Mouse (Mus musculus) olfactory bulb, adult 2 months (tissue): Measurements from ENCODE around the gene Pla2r1. TPM values are rescaled to one million over a fixed set of nuclear protein-coding genes. Genes with fewer than 3 reads are reported as not detected.

Experiments
- H3K27ac ChIP-seq: fragments of 200-500 bp; 2 replicates; pipeline ENCODE4 v1.5.1; 2012; ENCODE audit warnings: low read depth, low read length; ENCODE audit not compliant: insufficient read depth
- H3K4me1 ChIP-seq: fragments of 200-500 bp; 2 replicates; pipeline ENCODE4 v1.6.1; 2012; ENCODE audit warnings: low read length; ENCODE audit not compliant: control insufficient read depth, insufficient read depth
- H3K4me3 ChIP-seq: fragments of 200-500 bp; 2 replicates; pipeline ENCODE4 v1.5.1; 2012; ENCODE audit warnings: mild to moderate bottlenecking, low read depth, low read length, moderate library complexity; ENCODE audit not compliant: insufficient read depth
- CTCF ChIP-seq: fragments of 200-500 bp; IDR thresholded peaks from 2 replicates; pipeline ENCODE4 v1.5.1; 2012; ENCODE audit warnings: low read depth, mild to moderate bottlenecking, low read length, moderate library complexity; ENCODE audit not compliant: insufficient read depth
- POLR2A ChIP-seq: fragments of 200-500 bp; IDR thresholded peaks from 2 replicates; pipeline ENCODE4 v1.6.1; 2012; ENCODE audit warnings: mild to moderate bottlenecking, low read depth, low read length, moderate library complexity; ENCODE audit not compliant: insufficient read depth
- WGBS: fragments of 180-500 bp; shearing (Covaris S2); methylation state at CpG from one replicate; pipeline ENCODE4 v1.1.7; 2018; 5-methylcytosine and 5-hydroxymethylcytosine counted together
- polyA plus RNA-seq: library from polyadenylated mRNA; stranded (reverse); fragments of >200 nt; gene quantifications from 2 replicates; pipeline ENCODE4 v1.2.4, GENCODE M21; 2012; ENCODE audit warnings: low replicate concordance; ENCODE audit not compliant: missing spikeins, insufficient read depth, insufficient read length

The Pla2r1 gene
- polyA plus RNA-seq, 1 experiment: not detected

DNA sequence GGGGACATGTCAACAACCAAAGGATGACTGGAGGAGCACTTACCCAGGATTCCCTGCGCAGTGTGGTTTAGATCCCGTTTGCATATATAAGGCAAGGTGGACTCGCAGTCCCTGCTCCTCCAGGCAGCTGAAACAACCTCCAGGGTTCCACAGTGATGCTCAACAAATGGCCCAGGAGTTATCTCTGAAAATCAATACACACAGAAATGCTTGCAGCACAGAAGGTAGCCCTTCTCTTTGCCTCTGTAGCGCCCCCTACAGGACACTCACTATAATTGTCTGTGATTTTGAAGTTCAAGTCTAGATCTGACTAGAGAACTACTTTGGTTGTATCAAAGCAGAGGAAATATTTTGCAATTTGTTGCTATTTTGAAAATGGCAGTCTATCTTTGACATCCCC, 38.2 kb downstream of the Pla2r1 start:
- Histone ChIP-seq H3K4me1 (no peaks in the 10 kb centered on the region), H3K4me3 (no peak overlapping the region), H3K27ac (no peak overlapping the region)
- no peak for TF ChIP-seq CTCF
- TF ChIP-seq POLR2A: no peak
- 73% methylated on average over 4 of the region's 4 CpGs for WGBS

DNA sequence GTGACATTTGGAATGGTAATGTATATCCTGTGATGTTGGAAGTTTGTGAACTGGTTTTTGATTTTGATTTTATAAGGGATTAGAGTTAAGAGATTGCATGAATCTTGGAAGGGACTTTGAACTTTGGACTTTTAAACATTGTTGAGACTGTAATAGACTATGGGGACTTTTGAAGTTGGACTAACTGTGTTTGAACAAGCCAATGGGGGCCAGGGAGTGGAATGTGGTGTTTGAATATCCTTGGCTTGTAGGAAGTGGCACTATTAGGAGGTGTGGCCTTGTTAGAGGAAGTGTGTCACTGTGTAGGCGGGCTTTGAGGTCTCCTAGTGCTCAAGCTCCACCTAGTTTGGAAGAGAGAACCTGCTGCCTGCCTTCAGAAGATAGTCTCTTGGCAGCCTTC, 42.4 kb downstream of the Pla2r1 start:
- Histone ChIP-seq H3K4me3 (no peak overlapping the region), H3K27ac (no peak overlapping the region), H3K4me1 (no peaks in the 10 kb centered on the region)
- WGBS: 96% methylated on average over 1 of the region's 1 CpGs
- no peak for TF ChIP-seq POLR2A
- TF ChIP-seq CTCF: no peak

DNA sequence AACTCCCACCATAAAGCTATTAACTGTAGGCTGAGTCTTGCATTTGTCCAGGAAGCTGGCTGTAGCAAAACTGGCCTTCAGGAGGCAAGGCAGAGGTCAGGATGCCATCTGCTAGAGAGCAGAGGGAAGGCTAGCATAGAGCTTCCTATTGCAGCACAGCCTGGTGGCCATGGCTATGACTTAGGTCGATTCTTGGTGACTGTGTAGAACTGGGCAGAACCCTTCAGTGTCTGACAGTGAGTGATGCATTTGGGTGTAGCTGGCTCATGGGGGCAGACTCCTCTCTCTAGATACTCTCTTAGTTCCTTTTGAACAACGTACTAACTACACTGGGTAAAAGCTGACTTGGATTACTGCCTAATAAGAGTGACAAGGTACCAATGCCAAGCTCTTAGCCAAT, 48.0 kb downstream of the Pla2r1 start:
- Histone ChIP-seq H3K4me1 (no peaks in the 10 kb centered on the region), H3K27ac (no peak overlapping the region), H3K4me3 (no peak overlapping the region)
- TF ChIP-seq CTCF (no peak), POLR2A (no peak)
- 54% methylated on average over 2 of the region's 2 CpGs for WGBS

DNA sequence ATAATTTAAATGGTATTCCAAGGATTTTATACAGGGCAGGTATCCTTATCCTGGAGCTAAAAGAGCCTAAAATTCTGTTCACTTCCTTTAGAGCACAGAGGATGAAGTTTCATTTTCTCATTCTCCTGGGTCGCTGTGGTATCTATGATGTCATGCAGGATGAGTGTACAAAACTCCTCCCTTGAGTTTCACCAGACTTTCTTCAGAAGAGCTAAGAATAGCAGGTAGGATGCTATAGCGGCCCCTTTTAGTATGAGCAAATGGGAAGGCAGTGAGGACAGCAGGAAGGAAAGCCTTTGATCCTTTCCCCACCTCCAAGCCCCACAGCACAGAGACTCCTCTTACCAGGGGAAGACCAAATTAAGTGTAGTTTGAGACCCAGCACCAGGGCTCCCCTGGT, 48.4 kb downstream of the Pla2r1 start:
- H3K4me3 ChIP-seq: no peak overlapping the region
- 76% methylated on average over 2 of the region's 2 CpGs for WGBS
- H3K27ac ChIP-seq: no peak overlapping the region
- H3K4me1 ChIP-seq: no peaks in the 10 kb centered on the region
- TF ChIP-seq POLR2A (no peak), CTCF (no peak)

DNA sequence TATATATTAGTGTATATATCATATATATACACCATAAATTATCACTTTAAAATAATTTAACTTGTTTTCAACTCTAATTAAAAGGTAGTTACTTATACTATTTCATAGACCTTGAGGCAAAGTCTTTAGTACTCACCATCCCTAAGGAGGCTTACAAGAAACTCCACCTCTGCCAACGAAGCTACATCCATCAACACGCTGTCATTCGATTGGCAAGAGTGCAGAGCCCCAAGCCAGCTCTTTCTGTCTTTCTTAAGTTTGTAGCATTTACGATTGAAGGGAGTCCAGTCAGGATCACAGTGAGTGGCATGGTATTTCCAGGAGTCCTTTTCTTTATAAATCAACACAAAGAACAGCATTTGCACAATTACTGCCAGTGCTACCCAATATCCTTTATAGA, 49.1 kb downstream of the Pla2r1 start:
- H3K4me1 ChIP-seq: no peaks in the 10 kb centered on the region
- 61% methylated on average over 4 of the region's 4 CpGs for WGBS
- no peak overlapping the region for H3K4me3 ChIP-seq
- no peak for TF ChIP-seq POLR2A
- no peak for TF ChIP-seq CTCF
- H3K27ac ChIP-seq: no peak overlapping the region

DNA sequence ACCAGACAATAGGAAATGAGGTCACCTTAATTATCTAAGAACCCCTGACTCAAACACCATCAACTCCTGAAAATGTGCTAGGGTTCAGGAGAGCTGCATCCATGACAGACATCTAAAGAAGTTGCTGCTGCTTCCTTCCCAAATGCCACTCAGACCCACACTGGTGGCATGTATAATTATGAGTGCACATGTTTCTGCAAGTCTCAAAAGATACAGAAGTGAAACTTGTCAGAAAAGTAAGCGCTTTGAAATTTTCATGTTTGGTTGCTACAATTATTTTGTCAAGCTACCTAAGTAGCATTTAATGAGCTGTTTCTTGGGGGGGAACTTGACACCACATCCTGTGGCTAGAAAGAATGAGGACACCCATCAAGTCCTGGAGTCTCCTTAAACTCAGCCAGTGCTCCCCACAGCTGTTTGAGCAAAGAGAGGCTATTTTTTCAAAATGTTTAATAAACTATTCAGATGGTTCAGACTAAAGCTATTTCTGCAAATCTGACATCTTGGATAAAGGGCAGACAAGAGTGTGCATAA, 52.5 kb downstream of the Pla2r1 start:
- TF ChIP-seq CTCF (no peak), POLR2A (no peak)
- 72% methylated on average over 1 of the region's 1 CpGs for WGBS
- H3K4me1 ChIP-seq: no peaks in the 10 kb centered on the region
- no peak overlapping the region for H3K27ac ChIP-seq
- no peak overlapping the region for H3K4me3 ChIP-seq

DNA sequence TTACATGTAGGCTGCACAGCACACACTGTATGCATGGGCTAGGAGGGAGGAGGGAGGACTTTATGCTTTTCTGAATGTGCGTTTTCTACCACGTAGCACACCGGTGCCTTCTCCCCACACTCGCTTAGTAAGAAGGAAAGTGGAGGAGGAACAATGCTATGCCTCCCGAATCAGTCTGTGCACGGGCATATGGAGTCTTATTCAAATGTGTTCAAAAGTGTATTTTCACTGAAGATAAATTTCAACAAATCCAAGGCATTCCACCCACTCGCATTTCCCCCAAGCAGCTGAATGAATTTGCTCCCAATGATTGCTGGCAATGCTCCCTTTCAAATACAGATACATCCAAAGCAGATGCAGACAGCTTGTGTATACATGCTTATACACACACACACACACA, 73.2 kb downstream of the Pla2r1 start:
- H3K4me3 ChIP-seq: no peak overlapping the region
- WGBS: 73% methylated on average over 7 of the region's 7 CpGs
- H3K27ac ChIP-seq: no peak overlapping the region
- no peak for TF ChIP-seq POLR2A
- TF ChIP-seq CTCF: no peak
- H3K4me1 ChIP-seq: no peaks in the 10 kb centered on the region

DNA sequence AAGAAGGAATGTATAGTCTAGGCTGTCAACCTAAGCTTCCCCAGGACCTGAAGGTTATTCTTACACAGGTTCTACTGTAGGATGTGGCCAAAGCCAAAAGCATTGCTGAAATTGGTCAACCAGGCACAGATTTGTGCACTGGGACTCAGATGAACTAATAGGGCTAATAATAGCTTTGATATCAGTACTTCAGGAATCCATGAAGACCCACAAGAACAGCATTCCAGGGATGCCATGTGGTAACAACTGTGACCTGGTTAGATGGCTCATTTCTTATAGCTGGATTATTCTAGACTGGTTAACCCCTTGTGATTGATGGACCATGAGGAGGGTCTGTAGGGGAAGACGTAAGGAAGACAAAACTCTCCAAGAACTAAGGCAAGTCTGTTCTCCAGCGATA, 74.3 kb downstream of the Pla2r1 start:
- H3K27ac ChIP-seq: no peak overlapping the region
- 98% methylated on average over 2 of the region's 2 CpGs for WGBS
- TF ChIP-seq POLR2A: no peak
- TF ChIP-seq CTCF: no peak
- H3K4me3 ChIP-seq: no peak overlapping the region
- no peaks in the 10 kb centered on the region for H3K4me1 ChIP-seq

DNA sequence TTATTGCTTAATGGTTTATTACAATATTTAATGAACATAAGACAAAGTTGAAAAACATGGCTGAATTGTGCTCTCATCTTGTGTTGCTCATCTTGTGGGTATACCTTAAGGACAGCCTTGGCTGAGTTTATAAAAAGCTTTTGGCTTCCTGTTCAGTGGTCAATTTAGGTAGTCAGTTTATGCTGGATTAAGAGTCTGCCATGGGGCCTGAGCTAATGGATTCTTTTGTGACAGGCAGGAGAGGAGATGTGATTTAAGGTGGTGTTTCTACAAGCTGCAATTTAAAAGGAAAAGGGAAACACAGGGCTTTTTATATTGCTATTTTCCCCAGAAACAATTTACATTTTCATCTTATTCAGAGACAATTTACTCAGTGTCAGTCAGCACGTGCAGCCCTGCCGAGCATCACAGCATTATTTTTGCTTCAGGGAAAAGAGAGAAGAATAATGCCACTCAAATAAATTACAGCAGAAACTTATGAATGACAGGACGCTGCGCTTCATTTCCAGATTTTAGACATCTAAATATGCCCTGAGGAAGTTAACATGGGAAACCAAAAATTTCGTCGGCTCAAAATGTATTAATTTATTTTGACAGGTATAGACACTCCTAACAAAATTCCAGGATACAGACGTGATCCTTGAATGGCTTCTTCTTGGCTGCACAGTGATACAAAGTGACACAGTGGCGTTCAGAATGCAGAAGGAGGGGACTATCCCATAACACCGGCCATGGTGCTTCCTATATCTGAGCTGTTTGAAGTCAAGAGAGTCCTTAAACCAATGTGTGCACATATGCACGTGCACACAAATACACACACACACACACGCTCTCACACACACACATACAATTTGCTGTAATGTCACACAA, 84.0 kb downstream of the Pla2r1 start:
- no peak for TF ChIP-seq POLR2A
- TF ChIP-seq CTCF: no peak
- 83% methylated on average over 11 of the region's 11 CpGs for WGBS
- Histone ChIP-seq H3K4me1 (no peaks in the 10 kb centered on the region), H3K4me3 (no peak overlapping the region), H3K27ac (no peak overlapping the region)
